Mouse (Mus musculus): Measurements from ENCODE around the gene Gm28230.

DNA sequence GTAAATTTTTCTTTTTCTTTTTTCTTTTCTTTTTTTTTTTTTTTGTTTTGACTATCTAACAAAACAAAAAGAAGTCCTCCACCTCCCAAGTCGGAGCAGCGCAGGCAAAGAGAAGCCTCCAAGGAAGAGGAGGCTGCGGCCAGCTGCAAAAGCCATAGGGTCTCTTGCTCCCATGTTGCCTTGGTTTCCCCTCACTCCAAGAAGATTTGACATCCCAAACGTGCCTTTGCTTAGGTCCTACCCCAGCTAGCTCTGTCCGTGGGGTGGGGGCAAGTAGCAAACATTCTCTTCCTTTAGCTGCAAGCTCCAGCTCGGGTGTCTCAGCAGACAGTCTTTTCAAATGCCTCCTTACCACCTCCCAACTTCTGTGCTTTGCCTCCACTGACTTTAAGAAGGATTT is 7.2 kb downstream of the Gm28230 start:
- TF ChIP-seq CTCF (IDR thresholded peaks at IDR 0.05) (no peak), POLR2A (IDR thresholded peaks at IDR 0.05; ENCODE audit: insufficient read depth, low read depth, low read length) (no peak), EP300 (IDR thresholded peaks at IDR 0.05; ENCODE audit: insufficient read depth, low read depth, low read length) (no peak)
